Mouse (Mus musculus): ENCODE results near the gene Mief2.

The Mief2 gene

GRCm38 (mm10) chr11:60776829-60777740 lies 48.9 kb downstream of the Mief2 start, which contains the start of the genes Top3a and Smcr8:
Top3a (minus strand) TSS chr11:60777365.
Smcr8 (plus strand) TSS chr11:60777524.
- peak; percentile 59 for DNase-seq (ENCODE audit: low spot score)

GRCm38 (mm10) chr11:60777801-60778370 lies 49.7 kb downstream of the Mief2 start:
- no peak for DNase-seq (ENCODE audit: low spot score)

DNA sequence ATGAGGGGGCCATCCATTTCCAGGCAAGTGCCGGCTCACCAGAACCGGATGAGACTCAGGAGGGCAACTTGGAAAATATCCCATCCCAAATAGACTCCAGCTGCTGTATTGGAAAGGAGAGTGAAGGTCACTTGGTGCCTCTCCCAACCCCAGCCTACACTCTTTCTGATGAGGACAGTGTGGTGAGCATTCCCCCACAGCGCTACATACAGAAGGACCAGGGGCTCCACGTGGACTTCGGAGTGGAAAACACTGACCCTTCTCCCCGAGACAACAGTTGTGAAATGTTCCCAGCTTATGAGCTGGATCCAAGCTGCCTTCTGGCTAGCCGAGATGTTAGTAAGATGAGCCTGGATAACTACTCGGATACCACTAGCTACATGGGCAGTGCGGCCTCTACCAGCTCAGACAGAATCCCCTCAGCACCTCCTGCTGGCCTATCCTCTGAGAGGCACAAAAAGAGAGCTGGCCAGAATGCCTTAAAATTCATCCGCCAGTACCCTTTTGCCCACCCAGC lies 51.5 kb downstream of the Mief2 start:
- no peak for DNase-seq (ENCODE audit: low spot score)

Measured in ovary, postnatal 14 days (tissue).